Mouse (Mus musculus): Measurements from ENCODE around the gene Arl6. TPM values are rescaled to one million over a fixed set of nuclear protein-coding genes. Genes with fewer than 3 reads are reported as not detected.

Gene Arl6
- polyA plus RNA-seq, 2 experiments from 2014 or later = 4.8 to 5.5 TPM

GRCm38 (mm10) chr16:59586911-59587310, 52.3 kb downstream of the Arl6 start:
- no peak for ATAC-seq

GRCm38 (mm10) chr16:59586276-59586675, 52.9 kb downstream of the Arl6 start:
- ATAC-seq = no peak

GRCm38 (mm10) chr16:59585706-59586244, 53.4 kb downstream of the Arl6 start:
- no peak for ATAC-seq

GRCm38 (mm10) chr16:59583515-59583914, 55.7 kb downstream of the Arl6 start:
- no peak for ATAC-seq

GRCm38 (mm10) chr16:59579237-59579636, 60.0 kb downstream of the Arl6 start:
- no peak for ATAC-seq

GRCm38 (mm10) chr16:59573961-59574360, 65.2 kb downstream of the Arl6 start:
- ATAC-seq = no peak

GRCm38 (mm10) chr16:59572685-59573084, 66.5 kb downstream of the Arl6 start:
- ATAC-seq = no peak

- peak; percentile 72 for ATAC-seq
Observed at GRCm38 (mm10) chr16:59570807-59571206, 68.4 kb downstream of the Arl6 start.

- ATAC-seq = no peak
Observed at GRCm38 (mm10) chr16:59569837-59570236, 69.4 kb downstream of the Arl6 start.

GRCm38 (mm10) chr16:59567721-59568381, 71.3 kb downstream of the Arl6 start:
- no peak for ATAC-seq

- ATAC-seq = no peak
Observed at GRCm38 (mm10) chr16:59566437-59566836, 72.8 kb downstream of the Arl6 start.

GRCm38 (mm10) chr16:59565631-59566030, 73.6 kb downstream of the Arl6 start:
- ATAC-seq = no peak

GRCm38 (mm10) chr16:59564025-59564424, 75.2 kb downstream of the Arl6 start:
- peak; percentile 43 for ATAC-seq

Other genes with a start within 250 kb of the Arl6 start
- not detected for gene Gabrr3, start 232.1 kb downstream of the Arl6 start, polyA plus RNA-seq (2017; shearing (Covaris generic))
- 100 to 1,000 TPM in 1 of 2 experiments, 10 to 100 TPM in 1; 85.6 to 101 TPM for gene Riox2, start 167.6 kb downstream of the Arl6 start, polyA plus RNA-seq (2017; shearing (Covaris generic))
- gene Crybg3, start 38.4 kb downstream of the Arl6 start, polyA plus RNA-seq (2017; shearing (Covaris generic)) = 10 to 100 TPM; 16.8 to 17.5 TPM